Mouse (Mus musculus): ENCODE measurements around the gene Prmt1.

GRCm38 (mm10) chr7:44957183-44957835, 29.1 kb downstream of the Prmt1 start:
- no peak for TF ChIP-seq CTCF (conservative IDR thresholded peaks at IDR 0.05; ENCODE audit: low read length)
- no peak for TF ChIP-seq NANOG (IDR thresholded peaks at IDR 0.05; ENCODE audit: borderline replicate concordance, low read length)

Data from E14TG2a.4 (cell line).